Comparison of ENCODE assay signal across 20 mouse cellular contexts in the genomic region with DNA sequence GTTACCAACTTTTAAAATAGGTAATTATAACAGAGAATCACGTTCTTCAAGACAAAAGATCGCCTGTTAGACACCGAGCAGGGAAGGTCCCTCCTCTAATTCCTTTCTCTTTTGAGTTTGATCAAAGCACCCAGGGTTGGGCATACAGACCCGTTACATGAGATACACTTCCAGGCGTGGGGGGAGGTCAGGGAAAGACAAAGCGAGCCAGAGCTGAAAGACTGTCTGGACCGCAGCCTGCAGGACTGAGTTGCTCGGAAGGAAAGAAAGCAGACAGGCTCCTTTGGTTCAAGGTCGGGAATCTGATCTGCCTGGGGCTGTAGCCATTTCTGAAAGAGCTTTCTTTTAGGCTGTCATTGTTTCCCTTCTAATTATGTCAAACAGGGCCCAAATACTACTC. TPM values are rescaled to one million over a fixed set of nuclear protein-coding genes. Genes with fewer than 3 reads are reported as not detected.
DNase-seq lines count a peak whose midpoint lies in the region; ATAC-seq lines count a peak whose summit lies in the region.
"Had no signal": no experiment of that assay in that cellular context is flagged by ENCODE, and none has a peak within 500 bp of the region (broad histone marks: within the 10 kb centered on the region; RNA-seq: fewer than 3 reads in every experiment).

No protein-coding gene starts in this region.

- H3K36me3 ChIP-seq in hindbrain, embryonic 11.5 days (ENCODE audit: control insufficient read depth, insufficient read depth, low read length) = no peaks in the 10 kb centered on the region
- no peaks in the 10 kb centered on the region for H3K36me3 ChIP-seq in hindbrain, embryonic 16.5 days (ENCODE audit: control insufficient read depth, insufficient read depth, low read length)
- H3K36me3 ChIP-seq in forebrain, embryonic 12.5 days (replicated peaks) = no peaks in the 10 kb centered on the region
- H3K36me3 ChIP-seq: hindbrain, embryonic 13.5 days; lung, embryonic 15.5 days; neural tube, embryonic 13.5 days had no signal

- no peak overlapping the region for H3K4me3 ChIP-seq in hindbrain, embryonic 11.5 days (ENCODE audit: low read depth, low read length)
- H3K4me3 ChIP-seq in hindbrain, embryonic 16.5 days (ENCODE audit: low read length) = no peak overlapping the region
- no peak overlapping the region for H3K4me3 ChIP-seq in forebrain, embryonic 12.5 days (replicated peaks)
- H3K4me3 ChIP-seq: hindbrain, embryonic 13.5 days; lung, embryonic 15.5 days; neural tube, embryonic 13.5 days had no signal

- no peak overlapping the region for H3K27ac ChIP-seq in hindbrain, embryonic 11.5 days (ENCODE audit: low read depth, low read length)
- no peak overlapping the region for H3K27ac ChIP-seq in hindbrain, embryonic 16.5 days (ENCODE audit: low read depth, low read length)
- no peak overlapping the region for H3K27ac ChIP-seq in forebrain, embryonic 12.5 days
- H3K27ac ChIP-seq: hindbrain, embryonic 13.5 days; lung, embryonic 15.5 days; neural tube, embryonic 13.5 days had no signal

- no peak overlapping the region for H3K9ac ChIP-seq in hindbrain, embryonic 11.5 days (ENCODE audit: low read depth, low read length)
- no peak overlapping the region for H3K9ac ChIP-seq in hindbrain, embryonic 16.5 days (ENCODE audit: low read depth, low read length)
- no peak overlapping the region for H3K9ac ChIP-seq in forebrain, embryonic 12.5 days
- H3K9ac ChIP-seq: hindbrain, embryonic 13.5 days; lung, embryonic 15.5 days; neural tube, embryonic 13.5 days had no signal

- H3K4me2 ChIP-seq in hindbrain, embryonic 11.5 days (replicated peaks; ENCODE audit: low read depth, low read length) = no peak overlapping the region
- no peak overlapping the region for H3K4me2 ChIP-seq in hindbrain, embryonic 16.5 days (ENCODE audit: low read length)
- H3K4me2 ChIP-seq in forebrain, embryonic 12.5 days = no peak overlapping the region
- H3K4me2 ChIP-seq: hindbrain, embryonic 13.5 days; lung, embryonic 15.5 days; neural tube, embryonic 13.5 days had no signal

- no peak for ATAC-seq in hindbrain, embryonic 11.5 days (ENCODE audit: low FRiP score)
- ATAC-seq in hindbrain, embryonic 16.5 days = no peak
- ATAC-seq in forebrain, embryonic 12.5 days (ENCODE audit: low FRiP score) = peak; percentile 84; the same call in 1 of the 2 replicates

- H3K4me1 ChIP-seq in hindbrain, embryonic 11.5 days (replicated peaks; ENCODE audit: control insufficient read depth, insufficient read depth, low read length) = no peaks in the 10 kb centered on the region
- no peaks in the 10 kb centered on the region for H3K4me1 ChIP-seq in hindbrain, embryonic 16.5 days (ENCODE audit: control insufficient read depth, insufficient read depth, low read depth, low read length)
- peaks cover 2% of the 10 kb centered on the region for H3K4me1 ChIP-seq in forebrain, embryonic 12.5 days
- H3K4me1 ChIP-seq: lung, embryonic 15.5 days had no signal

- no peaks in the 10 kb centered on the region for H3K27me3 ChIP-seq in hindbrain, embryonic 11.5 days (ENCODE audit: control insufficient read depth, insufficient read depth, low read length)
- H3K27me3 ChIP-seq in hindbrain, embryonic 16.5 days (replicated peaks; ENCODE audit: control insufficient read depth, insufficient read depth, low read length) = no peaks in the 10 kb centered on the region
- H3K27me3 ChIP-seq in forebrain, embryonic 12.5 days = no peaks in the 10 kb centered on the region
- H3K27me3 ChIP-seq: hindbrain, embryonic 13.5 days; lung, embryonic 15.5 days; neural tube, embryonic 13.5 days had no signal

- 45% methylated on average over 9 of the region's 9 CpGs for WGBS in hindbrain, embryonic 11.5 days
- WGBS in hindbrain, embryonic 16.5 days = 40% methylated on average over 9 of the region's 9 CpGs
- WGBS in forebrain, embryonic 12.5 days = 13% methylated on average over 9 of the region's 9 CpGs

- no peaks in the 10 kb centered on the region for H3K9me3 ChIP-seq in hindbrain, embryonic 11.5 days (ENCODE audit: control insufficient read depth, low read length)
- no peaks in the 10 kb centered on the region for H3K9me3 ChIP-seq in hindbrain, embryonic 16.5 days (ENCODE audit: control insufficient read depth, low read length)
- H3K9me3 ChIP-seq in forebrain, embryonic 12.5 days = no peaks in the 10 kb centered on the region
- H3K9me3 ChIP-seq: hindbrain, embryonic 13.5 days; lung, embryonic 15.5 days; neural tube, embryonic 13.5 days had no signal

- intact Hi-C loops in left cerebral cortex, postnatal 10 days (cut with DNase I) = no loop called here
- intact Hi-C loops in heart, postnatal 36 days (cut with DNase I) = no loop called here

- peak; percentile 31 for DNase-seq in hindbrain, embryonic 11.5 days (ENCODE audit: low spot score)
- peak; percentile 6 for DNase-seq in ovary, postnatal 36 days (ENCODE audit: low spot score)
- no peak for DNase-seq in ovary, postnatal 10 days (ENCODE audit: low spot score)
- peak; percentile 78 for DNase-seq in testis, postnatal 14 days (ENCODE audit: low spot score)
- no peak for DNase-seq in left cerebral cortex, postnatal 10 days (ENCODE audit: extremely low spot score in 1 of 2, low spot score in 2 of 2)
- DNase-seq in heart, postnatal 36 days = no peak
- DNase-seq: B cell, adult 2 months; cerebellum, adult 9-11 months; gastrocnemius, postnatal 10 days; kidney, postnatal 10 days; liver; thymus, postnatal 36 days had no signal

RNA-seq across cellular contexts. Expression of a gene that starts 5.9 kb away (rescaled TPM):
- 0.31 and 0.37 TPM in 2 replicates for polyA plus RNA-seq in hindbrain, embryonic 11.5 days (2014; fragmentation: Nextera tagmentation; extraction: Ambion mirVana)
- polyA plus RNA-seq in hindbrain, embryonic 16.5 days (2015; fragmentation: Nextera tagmentation; extraction: Ambion mirVana) = 0.09 TPM in 2 replicates
- not detected in 2 replicates for polyA plus RNA-seq in forebrain, embryonic 12.5 days (2016; fragmentation: Nextera tagmentation; extraction: Ambion mirVana)
- not detected for total RNA-seq in left cerebral cortex, postnatal 10 days (2021)
- total RNA-seq in heart, postnatal 36 days (2021) = not detected
- total RNA-seq: gastrocnemius, postnatal 10 days; left cerebral cortex, adult 18-20 months; megakaryocyte-erythroid progenitor cell, adult 5-6 weeks had no signal
- polyA plus RNA-seq: lung, embryonic 15.5 days; stomach, embryonic 14.5 days had no signal

Comparison
In these comparisons a context has a peak if more than half of its experiments do, and no peak if none do; other contexts are left out.
1. DNase-seq: peak in hindbrain, embryonic 11.5 days (single experiment), ovary, postnatal 36 days (single experiment) and testis, postnatal 14 days (single experiment); none in ovary, postnatal 10 days (single experiment), left cerebral cortex, postnatal 10 days (0 of 2) and heart, postnatal 36 days (0 of 2).